Mouse (Mus musculus) small intestine, adult 2 months (tissue): ENCODE results near the gene Wasf3.

Experiments
- CTCF ChIP-seq: fragments of 200-500 bp; IDR thresholded peaks from 2 replicates; pipeline ENCODE4 v1.5.1; 2012; ENCODE audit warnings: low read depth, mild to moderate bottlenecking, control low read depth, inconsistent platforms, low read length, moderate library complexity, mixed read lengths; ENCODE audit not compliant: insufficient replicate concordance, insufficient read length; ENCODE audit errors: extremely low read depth
- POLR2A ChIP-seq: fragments of 200-500 bp; IDR thresholded peaks from 2 replicates; pipeline ENCODE4 v1.6.1; 2012; ENCODE audit warnings: low read depth, mild to moderate bottlenecking, control low read depth, inconsistent platforms, low read length, moderate library complexity

DNA sequence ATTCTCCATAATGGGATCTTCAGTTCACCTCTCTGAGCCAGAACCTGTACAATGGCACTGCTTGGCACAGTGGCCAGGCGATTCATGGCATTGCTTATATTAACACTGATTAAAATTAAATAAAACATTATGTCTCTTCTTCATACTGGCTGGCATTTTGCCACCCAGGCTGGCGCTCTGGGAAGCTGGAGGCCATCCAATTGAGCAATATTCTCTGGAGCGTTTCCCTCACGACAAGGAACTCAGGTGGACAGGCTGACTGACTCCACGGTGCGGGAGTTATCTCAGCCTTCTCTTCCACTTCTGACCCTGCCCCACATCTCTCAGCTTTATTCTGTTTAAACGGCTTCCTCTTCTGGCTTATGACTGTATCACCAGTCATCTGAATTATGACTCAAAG lies 33.3 kb downstream of the Wasf3 start:
- TF ChIP-seq POLR2A: no peak
- no peak for TF ChIP-seq CTCF
